Mouse (Mus musculus): ENCODE data around the gene Crmp1.

Gene Crmp1

DNA sequence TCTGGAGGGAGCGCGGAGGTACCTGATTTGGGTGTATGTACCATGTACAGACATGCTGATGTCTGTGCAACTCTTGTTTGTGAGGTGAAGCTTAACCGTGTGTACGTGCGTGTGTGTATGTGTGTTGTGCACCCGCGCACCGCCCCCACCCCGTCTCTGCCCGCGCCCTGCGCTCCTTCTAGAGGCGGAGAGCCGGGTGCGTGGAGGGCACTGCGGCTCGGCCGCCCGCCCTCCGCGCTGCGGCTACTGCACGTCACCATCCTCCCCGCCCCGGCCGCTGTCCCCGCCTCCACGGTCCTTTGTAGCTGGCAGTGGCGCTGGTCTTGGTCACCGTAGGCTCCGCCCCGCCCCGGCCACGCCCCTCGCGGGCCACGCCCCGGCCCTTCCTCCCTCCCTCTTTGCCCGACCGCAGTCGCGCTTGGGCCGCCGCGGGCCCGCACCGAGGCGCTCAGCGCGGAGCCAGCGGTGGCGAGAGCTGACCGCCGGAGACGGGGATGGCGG, at the start of gene Crmp1:
Crmp1 (plus strand) TSS at position 290 of the 501 bp plus-strand sequence.
- in situ Hi-C loops (cut with MboI), result no loop called here

DNA sequence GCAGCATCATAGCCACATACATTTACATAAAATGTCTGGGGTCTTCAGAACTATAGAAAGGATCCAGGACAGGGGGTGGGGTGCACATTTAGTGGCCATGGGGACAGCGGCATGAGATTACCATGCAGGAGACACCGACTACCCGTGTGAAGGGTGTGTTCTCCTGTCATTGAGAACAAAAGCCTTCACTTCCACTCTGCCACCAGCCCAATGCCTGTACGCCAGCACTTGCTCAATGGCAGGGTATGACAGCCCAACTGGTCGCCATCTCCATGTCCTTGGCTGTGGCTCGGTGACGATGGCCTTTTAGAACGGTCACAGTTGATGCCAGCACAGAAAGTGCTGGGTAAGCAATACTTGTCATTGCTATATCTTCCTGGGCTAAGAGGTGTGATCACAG, 45.5 kb upstream of the Crmp1 start:
- in situ Hi-C loops (cut with MboI), result no loop called here

DNA sequence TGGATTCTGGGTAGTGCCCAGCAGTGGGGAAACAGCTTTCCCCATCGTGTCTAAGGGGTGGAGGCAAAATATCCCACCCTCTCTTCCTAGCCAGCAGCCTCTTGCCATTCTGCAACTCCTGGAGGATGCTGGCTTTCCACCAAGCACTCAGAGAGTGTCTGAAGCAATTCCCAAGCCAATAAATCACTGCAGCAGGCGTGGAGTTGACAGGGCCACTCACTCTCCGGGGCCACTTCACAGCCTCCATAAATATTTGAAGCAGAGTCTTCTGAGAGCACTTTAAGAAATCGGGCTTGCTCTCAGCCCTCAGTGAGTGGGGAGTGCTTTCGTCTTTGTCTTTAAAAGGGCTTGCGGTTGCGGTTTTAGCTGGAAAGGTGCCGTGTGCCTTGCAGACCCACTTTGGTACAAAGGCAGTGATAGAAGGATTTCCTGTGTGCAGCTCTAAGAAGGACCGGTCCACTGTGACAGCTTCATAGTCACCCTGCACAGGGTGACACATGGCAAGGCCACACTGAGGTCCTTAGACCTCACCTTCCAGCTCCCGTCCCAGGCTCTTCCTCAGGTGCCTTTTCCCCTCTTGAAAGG, 45.0 kb upstream of the Crmp1 start:
- in situ Hi-C loops (cut with MboI), result no loop called here

DNA sequence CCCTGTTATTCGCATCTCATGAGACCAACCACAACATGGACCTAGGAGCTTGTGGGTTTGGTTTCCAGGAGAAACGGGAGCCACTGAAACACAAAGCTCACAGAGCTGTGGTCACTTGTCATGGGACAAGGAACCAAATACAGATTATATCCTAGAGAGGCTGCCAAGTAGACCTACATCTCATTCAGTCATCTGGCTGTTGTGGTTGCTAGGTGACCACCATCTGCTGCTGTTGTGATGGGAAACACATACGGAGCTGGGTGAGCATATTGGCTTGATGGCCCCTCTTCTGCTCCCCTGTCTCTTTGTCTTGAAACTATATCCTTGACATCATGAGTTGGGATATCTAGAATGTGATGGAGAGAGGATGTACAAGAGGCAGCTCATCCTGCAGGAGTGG, 44.3 kb upstream of the Crmp1 start:
- in situ Hi-C loops (cut with MboI), result no loop called here

DNA sequence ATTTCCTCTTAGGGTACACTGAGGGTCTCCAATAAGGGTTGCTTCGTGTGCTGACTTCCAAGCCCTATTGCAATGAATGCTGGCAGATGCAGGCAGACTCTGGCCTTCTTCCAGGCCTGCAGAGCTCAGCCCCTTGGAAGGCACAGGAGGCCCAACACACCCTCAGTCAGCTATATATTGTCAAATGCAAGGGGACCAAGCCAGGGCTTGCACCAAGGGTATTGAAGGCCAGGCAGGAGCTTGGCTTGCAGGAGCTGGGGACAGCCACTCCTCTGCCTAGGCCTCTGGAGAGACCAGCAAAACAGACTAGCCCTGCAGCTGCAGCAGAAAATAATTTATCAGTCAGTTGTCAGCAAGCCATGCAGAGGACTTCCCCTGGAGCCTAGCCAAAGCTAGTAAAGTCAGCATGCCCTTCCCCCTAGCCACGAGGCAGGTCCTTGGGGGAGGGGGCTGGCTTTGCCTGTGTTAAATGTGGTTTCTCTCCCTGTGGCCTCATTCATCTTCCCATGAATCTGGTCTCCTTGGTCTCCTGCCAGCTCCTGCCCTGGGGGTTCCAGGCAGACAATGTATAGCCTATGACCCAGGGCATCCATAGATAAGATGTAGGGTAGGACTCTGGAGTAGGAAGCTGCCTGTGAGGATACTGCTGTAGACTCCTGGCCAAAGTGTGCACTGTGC, 43.6 kb upstream of the Crmp1 start:
- in situ Hi-C loops (cut with MboI), result no loop called here

- in situ Hi-C loops (cut with MboI), result no loop called here
Measured at GRCm38 (mm10) chr5:37202285-37202684, 39.5 kb upstream of the Crmp1 start.

GRCm38 (mm10) chr5:37204886-37205285, 36.9 kb upstream of the Crmp1 start:
- in situ Hi-C loops (cut with MboI), result no loop called here

- in situ Hi-C loops (cut with MboI), result no loop called here
Measured at GRCm38 (mm10) chr5:37205420-37205819, 36.3 kb upstream of the Crmp1 start.

DNA sequence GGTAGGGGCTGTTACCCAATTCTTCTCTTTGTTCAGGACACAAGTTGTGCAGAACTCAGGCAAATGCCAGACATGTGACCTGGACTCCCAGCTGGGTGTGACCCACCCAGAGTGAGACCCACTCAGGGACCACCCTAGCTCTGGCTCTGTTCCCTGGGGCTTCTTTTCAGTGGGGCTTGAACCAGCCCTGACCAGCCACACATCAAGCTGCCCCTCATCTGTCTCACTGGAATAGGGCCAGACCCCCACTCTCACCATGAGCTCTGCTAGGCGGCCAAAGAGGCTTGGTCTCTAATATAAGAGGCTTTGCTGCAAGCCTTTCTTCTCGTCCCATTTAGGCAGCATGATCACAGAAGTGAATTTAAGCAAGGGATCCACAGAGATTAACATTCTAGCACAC, 35.4 kb upstream of the Crmp1 start:
- in situ Hi-C loops (cut with MboI), result no loop called here

GRCm38 (mm10) chr5:37212938-37213708, 28.6 kb upstream of the Crmp1 start:
- in situ Hi-C loops (cut with MboI), result no loop called here

DNA sequence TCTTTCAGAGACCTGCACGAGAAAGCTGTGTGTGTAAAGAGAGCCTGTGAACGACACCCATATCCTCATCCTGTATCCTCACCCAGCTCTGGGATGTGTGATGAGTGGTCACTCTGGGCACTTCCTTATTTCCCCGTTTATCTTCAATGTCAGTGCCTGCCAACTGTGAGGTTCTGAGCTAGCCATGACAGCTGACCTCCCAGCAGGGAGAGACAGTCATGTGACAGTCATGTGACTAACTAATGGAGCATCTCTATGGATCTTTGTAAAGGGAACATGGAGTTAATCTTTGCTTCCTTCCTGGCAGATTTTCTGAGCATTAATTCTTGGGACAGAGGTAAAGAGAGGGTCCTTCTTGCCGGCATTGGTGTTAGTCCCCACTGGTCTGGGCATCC, 28.0 kb upstream of the Crmp1 start:
- in situ Hi-C loops (cut with MboI), result no loop called here

DNA sequence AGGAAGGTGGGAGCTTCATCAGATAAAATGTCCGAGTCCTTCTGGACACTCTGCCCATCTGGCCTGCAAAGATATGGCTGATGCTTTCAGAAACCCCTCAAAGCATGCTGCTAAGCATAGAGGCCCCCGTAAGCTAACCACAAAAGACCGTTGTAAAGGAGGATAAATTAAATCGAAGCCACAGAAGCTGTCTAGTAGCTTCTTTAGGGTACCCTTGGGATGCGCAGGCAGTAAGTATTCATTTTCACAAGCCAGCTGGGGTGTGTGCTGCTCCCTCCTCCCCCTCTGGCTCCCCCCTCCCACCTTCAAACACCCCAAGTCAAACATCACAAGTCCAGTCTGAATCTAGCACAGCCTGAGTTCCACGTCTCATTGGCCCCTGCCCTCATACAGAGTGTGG, 27.1 kb upstream of the Crmp1 start:
- in situ Hi-C loops (cut with MboI), result no loop called here

- in situ Hi-C loops (cut with MboI), result no loop called here
Measured at GRCm38 (mm10) chr5:37215276-37215675, 26.5 kb upstream of the Crmp1 start.

DNA sequence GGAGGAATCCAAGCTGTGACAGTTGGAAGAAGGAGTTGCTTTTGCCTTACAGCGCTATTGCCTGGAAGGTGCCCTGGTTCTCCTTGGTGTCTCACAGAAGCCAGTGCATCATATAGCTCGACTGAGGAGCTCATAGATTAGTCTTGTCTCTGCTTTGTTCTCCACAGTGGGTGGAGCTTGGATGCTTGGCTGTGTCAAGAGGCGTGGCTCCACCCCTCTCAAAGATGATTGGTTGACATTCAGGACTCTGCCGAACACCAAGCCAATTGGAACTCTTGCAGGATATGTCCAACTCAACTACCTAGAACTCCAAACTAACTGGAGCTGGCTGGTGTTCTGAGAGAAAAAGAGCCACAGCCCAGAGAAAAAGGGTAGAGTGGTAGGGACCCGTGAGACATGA, 22.1 kb upstream of the Crmp1 start:
- in situ Hi-C loops (cut with MboI), result no loop called here

- in situ Hi-C loops (cut with MboI), result no loop called here
Measured at GRCm38 (mm10) chr5:37220575-37220974, 21.2 kb upstream of the Crmp1 start.

DNA sequence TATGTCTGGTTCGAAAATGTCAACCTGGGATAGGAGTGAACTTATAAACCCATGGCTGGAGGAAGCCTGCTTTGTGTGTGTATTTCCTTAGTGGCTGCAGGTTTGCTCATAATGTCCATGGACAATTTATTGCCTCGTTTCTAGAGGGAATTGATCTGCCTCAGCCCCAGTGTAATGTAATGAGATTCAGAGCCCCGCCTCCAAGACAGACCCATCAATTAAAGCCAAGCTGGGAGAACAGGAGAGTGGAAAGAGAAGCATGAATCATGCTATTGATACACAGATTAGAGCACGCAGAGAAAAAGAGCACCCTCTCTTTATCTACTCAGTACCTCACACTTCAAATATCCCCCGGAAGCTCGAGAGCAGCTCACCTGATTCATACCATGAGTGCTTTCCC, 20.2 kb upstream of the Crmp1 start:
- in situ Hi-C loops (cut with MboI), result no loop called here

GRCm38 (mm10) chr5:37222316-37222715, 19.4 kb upstream of the Crmp1 start:
- in situ Hi-C loops (cut with MboI), result no loop called here

- in situ Hi-C loops (cut with MboI), result no loop called here
Measured at GRCm38 (mm10) chr5:37225708-37226107, 16.0 kb upstream of the Crmp1 start.

GRCm38 (mm10) chr5:37227956-37228680, 13.6 kb upstream of the Crmp1 start:
- in situ Hi-C loops (cut with MboI), result no loop called here

DNA sequence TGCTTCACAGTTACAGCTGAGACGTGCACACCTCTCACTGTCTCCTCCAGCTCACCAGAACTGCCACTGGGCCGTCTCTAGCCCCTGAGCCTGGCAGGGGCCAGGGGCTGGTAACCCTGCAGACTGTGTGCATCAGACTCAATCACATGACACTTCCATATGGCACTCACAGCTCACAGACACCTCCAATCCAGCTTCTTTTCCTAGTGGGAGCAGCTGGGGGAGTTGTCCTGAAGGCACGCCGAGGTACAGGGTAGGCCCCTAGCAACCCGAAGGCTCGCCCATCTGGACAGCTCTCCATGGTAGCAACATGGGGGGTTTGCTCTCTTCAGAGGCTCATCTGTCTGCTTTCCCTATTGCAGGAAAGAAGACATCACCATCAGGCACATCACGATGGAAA, 12.8 kb upstream of the Crmp1 start:
- in situ Hi-C loops (cut with MboI), result no loop called here

GRCm38 (mm10) chr5:37233010-37233557, 8.7 kb upstream of the Crmp1 start:
- in situ Hi-C loops (cut with MboI), result no loop called here

- in situ Hi-C loops (cut with MboI), result no loop called here
Measured at GRCm38 (mm10) chr5:37238654-37239053, 3.1 kb upstream of the Crmp1 start.

All from mature B cell (primary cell).